8 mouse cellular contexts compared by ENCODE assay signal in genomic region chr7:57384112-57384511, GRCm38 (mm10). TPM values are rescaled to one million over a fixed set of nuclear protein-coding genes. Genes with fewer than 3 reads are reported as not detected.
DNase-seq lines count a peak whose midpoint lies in the region; ATAC-seq lines count a peak whose summit lies in the region.

No protein-coding gene starts in this region.

- no peak overlapping the region for H3K4me3 ChIP-seq in heart, embryonic 15.5 days
- H3K4me3 ChIP-seq in heart, embryonic 12.5 days = no peak overlapping the region
- no peak overlapping the region for H3K4me3 ChIP-seq in forebrain, embryonic 14.5 days (ENCODE audit: low read depth, low read length)
- H3K4me3 ChIP-seq in neural tube, embryonic 14.5 days (ENCODE audit: low read depth, low read length) = no peak overlapping the region

- peak; percentile 37 for DNase-seq in NIH3T3 (ENCODE audit: low read depth)
- peak; percentile 85 for DNase-seq in forebrain, embryonic 14.5 days (ENCODE audit: low spot score)
- DNase-seq in kidney, postnatal 36 days = peak; percentile 12 to 25
- DNase-seq in gastrocnemius, postnatal 10 days = no peak
- DNase-seq in spleen, postnatal 14 days (ENCODE audit: low spot score in 2 of 2) = no peak

- H3K27me3 ChIP-seq in heart, embryonic 15.5 days = peaks cover 38% of the 10 kb centered on the region
- peaks cover 42% of the 10 kb centered on the region for H3K27me3 ChIP-seq in heart, embryonic 12.5 days (replicated peaks)
- no peaks in the 10 kb centered on the region for H3K27me3 ChIP-seq in forebrain, embryonic 14.5 days (replicated peaks; ENCODE audit: control insufficient read depth, insufficient read depth, low read length)
- no peaks in the 10 kb centered on the region for H3K27me3 ChIP-seq in neural tube, embryonic 14.5 days (ENCODE audit: control insufficient read depth, insufficient read depth, low read length)

- H3K36me3 ChIP-seq in heart, embryonic 15.5 days = no peaks in the 10 kb centered on the region
- H3K36me3 ChIP-seq in heart, embryonic 12.5 days = no peaks in the 10 kb centered on the region
- no peaks in the 10 kb centered on the region for H3K36me3 ChIP-seq in forebrain, embryonic 14.5 days (ENCODE audit: control insufficient read depth, insufficient read depth, low read length)
- no peaks in the 10 kb centered on the region for H3K36me3 ChIP-seq in neural tube, embryonic 14.5 days (ENCODE audit: control insufficient read depth, insufficient read depth, low read length)

- H3K27ac ChIP-seq in heart, embryonic 15.5 days = no peak overlapping the region
- no peak overlapping the region for H3K27ac ChIP-seq in heart, embryonic 12.5 days (ENCODE audit: poor library complexity, severe bottlenecking)
- no peak overlapping the region for H3K27ac ChIP-seq in forebrain, embryonic 14.5 days (ENCODE audit: low read depth, low read length)
- H3K27ac ChIP-seq in neural tube, embryonic 14.5 days (ENCODE audit: low read depth, low read length) = no peak overlapping the region

- ATAC-seq in heart, embryonic 15.5 days (replicated peaks; ENCODE audit: insufficient number of reproducible peaks, insufficient read depth, low FRiP score, low read depth) = peak; percentile 55
- no peak for ATAC-seq in heart, embryonic 12.5 days (ENCODE audit: insufficient number of reproducible peaks, low FRiP score)
- peak; percentile 38 for ATAC-seq in forebrain, embryonic 14.5 days
- peak; percentile 72; the same call in 1 of the 2 replicates for ATAC-seq in neural tube, embryonic 14.5 days (ENCODE audit: low read depth)

- no peak overlapping the region for H3K4me2 ChIP-seq in heart, embryonic 15.5 days
- no peak overlapping the region for H3K4me2 ChIP-seq in heart, embryonic 12.5 days
- H3K4me2 ChIP-seq in forebrain, embryonic 14.5 days (ENCODE audit: low read length) = no peak overlapping the region
- no peak overlapping the region for H3K4me2 ChIP-seq in neural tube, embryonic 14.5 days (ENCODE audit: low read depth, low read length)

- H3K9me3 ChIP-seq in heart, embryonic 15.5 days (replicated peaks) = no peaks in the 10 kb centered on the region
- no peaks in the 10 kb centered on the region for H3K9me3 ChIP-seq in heart, embryonic 12.5 days (replicated peaks)
- no peaks in the 10 kb centered on the region for H3K9me3 ChIP-seq in forebrain, embryonic 14.5 days (replicated peaks; ENCODE audit: control insufficient read depth, low read length)
- no peaks in the 10 kb centered on the region for H3K9me3 ChIP-seq in neural tube, embryonic 14.5 days (ENCODE audit: control insufficient read depth, low read length)

- H3K9ac ChIP-seq in heart, embryonic 15.5 days = no peak overlapping the region
- H3K9ac ChIP-seq in heart, embryonic 12.5 days = no peak overlapping the region
- H3K9ac ChIP-seq in forebrain, embryonic 14.5 days (ENCODE audit: low read length) = no peak overlapping the region
- no peak overlapping the region for H3K9ac ChIP-seq in neural tube, embryonic 14.5 days (replicated peaks; ENCODE audit: low read depth, low read length)

- H3K4me1 ChIP-seq in heart, embryonic 15.5 days (replicated peaks) = peaks cover 9% of the 10 kb centered on the region; the same call in 1 of the 2 replicates
- 0 out of 2 replicates have a peak, but pooled peaks cover 5% of the 10 kb centered on the region for H3K4me1 ChIP-seq in heart, embryonic 12.5 days (replicated peaks)
- 0 out of 2 replicates have a peak, but pooled peaks cover 2% of the 10 kb centered on the region for H3K4me1 ChIP-seq in forebrain, embryonic 14.5 days (ENCODE audit: control insufficient read depth, insufficient read depth, low read length)
- no peaks in the 10 kb centered on the region for H3K4me1 ChIP-seq in neural tube, embryonic 14.5 days (ENCODE audit: control insufficient read depth, insufficient read depth, low read length)

- 28% methylated on average over 4 of the region's 4 CpGs for WGBS in heart, embryonic 15.5 days
- 31% methylated on average over 4 of the region's 4 CpGs for whole genome bisulfite sequencing in heart, embryonic 12.5 days
- WGBS in forebrain, embryonic 14.5 days = 32% methylated on average over 4 of the region's 4 CpGs
- 30% methylated on average over 4 of the region's 4 CpGs for WGBS in neural tube, embryonic 14.5 days

RNA-seq across cellular contexts. Expression of gene Gabrg3, which starts 2.9 kb away (rescaled TPM):
- polyA plus RNA-seq in heart, embryonic 15.5 days (2015; fragmentation: Nextera tagmentation; extraction: Ambion mirVana) = 0.38 and 0.69 TPM in 2 replicates
- 0.20 and 0.69 TPM in 2 replicates for polyA plus RNA-seq in heart, embryonic 12.5 days (2016; fragmentation: Nextera tagmentation; extraction: Ambion mirVana)
- polyA plus RNA-seq in forebrain, embryonic 14.5 days (2014; fragmentation: Nextera tagmentation; extraction: Ambion mirVana) = 2.2 and 3.1 TPM in 2 replicates
- polyA plus RNA-seq in neural tube, embryonic 14.5 days (2014; fragmentation: Nextera tagmentation; extraction: Ambion mirVana) = 11.0 and 16.4 TPM in 2 replicates
- total RNA-seq in gastrocnemius, postnatal 10 days (2021) = under 1 TPM; 0.11 to 0.14 TPM

RNA-seq across cellular contexts. Expression of gene Gabrb3, which starts 35.4 kb away (rescaled TPM):
- polyA plus RNA-seq in heart, embryonic 15.5 days (2015; fragmentation: Nextera tagmentation; extraction: Ambion mirVana) = 0.82 and 1.5 TPM in 2 replicates
- 2.3 and 3.7 TPM in 2 replicates for polyA plus RNA-seq in heart, embryonic 12.5 days (2016; fragmentation: Nextera tagmentation; extraction: Ambion mirVana)
- polyA plus RNA-seq in forebrain, embryonic 14.5 days (2014; fragmentation: Nextera tagmentation; extraction: Ambion mirVana) = 32.7 and 42.2 TPM in 2 replicates
- polyA plus RNA-seq in neural tube, embryonic 14.5 days (2014; fragmentation: Nextera tagmentation; extraction: Ambion mirVana) = 81.0 and 95.3 TPM in 2 replicates
- total RNA-seq in gastrocnemius, postnatal 10 days (2021) = 1 to 10 TPM in 1 of 2 experiments, under 1 TPM in 1; 0.56 to 1.0 TPM

Comparison
In these comparisons a context has a peak if more than half of its experiments do, and no peak if none do; other contexts are left out.
1. DNase-seq: peak in NIH3T3 (single experiment), forebrain, embryonic 14.5 days (single experiment) and kidney, postnatal 36 days (2 of 2); none in gastrocnemius, postnatal 10 days (single experiment) and spleen, postnatal 14 days (0 of 2).